Mouse (Mus musculus): ENCODE data around the gene B3galnt2. TPM values are rescaled to one million over a fixed set of nuclear protein-coding genes. Genes with fewer than 3 reads are reported as not detected.

The B3galnt2 gene
- polyA plus RNA-seq (2012; rRNA removed) = 29.3 and 71.8 TPM in 2 replicates

DNA sequence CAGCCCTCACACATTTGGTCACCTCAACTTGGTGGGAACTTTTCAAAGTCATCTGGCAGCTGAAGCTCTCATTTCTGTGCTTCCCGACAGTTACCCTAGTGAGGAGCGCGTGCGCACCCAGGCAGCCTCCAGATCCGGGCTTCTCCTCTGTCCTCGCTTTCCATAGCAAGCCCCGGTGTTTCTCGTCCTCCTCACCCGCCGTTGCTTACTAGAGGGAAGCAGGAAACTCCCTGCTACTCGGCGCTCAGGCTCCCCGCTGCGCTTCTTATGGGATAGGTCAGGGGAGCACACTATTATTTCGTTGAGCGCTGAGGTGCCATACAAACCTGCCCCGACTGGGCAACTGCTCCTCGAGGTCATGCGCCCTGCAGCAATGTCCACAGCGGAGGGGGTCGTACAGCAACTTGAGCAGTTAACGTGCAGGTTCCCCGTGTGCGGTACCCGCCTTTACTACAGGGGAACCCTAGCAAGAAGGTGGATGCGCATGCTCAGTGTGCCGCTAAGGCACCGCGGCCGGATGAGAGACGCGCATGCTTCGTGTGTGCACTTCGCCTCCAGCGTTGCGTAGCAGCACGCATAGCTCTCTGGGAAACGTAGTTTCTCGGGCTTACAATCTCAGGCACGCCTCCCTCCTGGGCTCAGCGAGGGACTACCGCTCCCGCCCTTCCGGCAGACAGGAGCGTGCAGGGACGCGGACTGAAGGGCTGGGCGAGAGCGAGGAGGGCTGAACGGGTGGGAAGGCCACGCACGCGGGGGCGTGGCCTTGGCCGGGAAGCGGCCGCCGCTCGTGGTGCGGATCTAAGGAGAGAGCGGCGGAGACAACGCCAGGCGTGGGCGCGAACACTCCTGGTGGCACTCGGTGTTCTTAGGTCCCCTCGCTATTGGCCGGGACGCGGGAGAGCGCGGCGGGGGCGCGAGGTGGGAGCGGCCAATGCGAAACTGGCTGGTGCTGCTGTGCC, at the start of gene B3galnt2:
Gene B3galnt2 (plus strand): TSS at position 596 of the 959 bp plus-strand sequence.

DNA sequence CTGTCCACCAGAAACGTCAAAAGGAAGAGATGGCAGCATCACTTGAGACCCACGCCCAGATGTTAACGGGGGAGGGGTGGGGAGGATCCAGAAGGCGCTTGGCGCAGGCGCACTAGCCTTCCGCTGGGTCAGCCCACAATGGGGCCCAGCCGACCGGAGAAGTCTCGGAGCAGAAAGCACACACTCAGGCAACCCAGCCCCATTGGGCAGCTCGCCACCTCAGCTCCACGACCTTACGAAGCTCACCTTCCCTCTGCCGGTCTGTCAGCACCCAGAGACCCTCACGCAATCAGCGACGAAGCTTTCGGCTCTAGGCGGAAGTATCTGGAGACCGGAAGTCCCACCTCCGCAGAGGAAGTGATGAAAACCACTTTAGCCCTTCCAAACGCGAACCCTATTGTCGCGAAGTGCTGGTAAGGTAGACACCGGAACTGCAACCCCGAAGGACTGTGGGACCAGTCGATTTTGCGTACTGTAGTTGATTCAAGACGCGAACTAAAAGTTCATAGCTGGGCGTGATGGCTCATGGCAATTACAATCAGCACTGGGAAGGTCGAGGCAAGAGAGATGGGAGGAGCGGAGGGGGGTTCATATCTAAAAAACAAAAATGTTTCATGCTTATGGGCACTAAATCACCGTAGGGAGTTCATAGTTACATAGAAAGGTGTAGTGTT, 85.2 kb downstream of the B3galnt2 start, which contains the start of gene Tbce:
Gene Tbce (minus strand): TSS at position 347 of the 674 bp plus-strand sequence.

Other genes with a start within 250 kb of the B3galnt2 start
- gene Gng4, start 170.4 kb upstream of the B3galnt2 start, polyA plus RNA-seq (2012; rRNA removed) = 0.61 and 1.4 TPM in 2 replicates
- 1.1 and 3.1 TPM in 2 replicates for gene Tbce, start 85.2 kb downstream of the B3galnt2 start, polyA plus RNA-seq (2012; rRNA removed)
- 1.3 TPM in 2 replicates for gene Arid4b, start 108.8 kb downstream of the B3galnt2 start, polyA plus RNA-seq (2012; rRNA removed)
- 1.2 and 2.4 TPM in 2 replicates for gene Ggps1, start 109.0 kb downstream of the B3galnt2 start, polyA plus RNA-seq (2012; rRNA removed)

All from stomach, adult 2 months (tissue).